Mouse (Mus musculus) activated CD4-positive, CD25-positive, alpha-beta regulatory T cell, adult 4 months (primary cell): ENCODE measurements around the gene Lmod1. TPM values are rescaled to one million over a fixed set of nuclear protein-coding genes. Genes with fewer than 3 reads are reported as not detected.

Experiments used
- ATAC-seq: one replicate; pipeline ENCODE4 v1.8.0; 2017
- polyA plus RNA-seq, 2 experiments: library from polyadenylated mRNA; unstranded; fragments of 100-300 nt; shearing (Covaris generic); gene quantifications; one replicate each; pipeline ENCODE4 v1.2.1; 2017

Lmod1 gene
- polyA plus RNA-seq, 2 experiments from 2014 or later, result not detected

- ATAC-seq, result no peak
These were observed 87.5 kb downstream of the Lmod1 start for GRCm38 (mm10) chr1:135412130-135412529.

- ATAC-seq, result no peak
These were observed 89.4 kb downstream of the Lmod1 start for GRCm38 (mm10) chr1:135413996-135414395.

Other genes with a start within 250 kb of the Lmod1 start
- gene Lgr6, start 219.5 kb upstream of the Lmod1 start, polyA plus RNA-seq, result not detected
- 100 to 1,000 TPM; 155 to 193 TPM for gene Ptpn7, start 192.1 kb upstream of the Lmod1 start, polyA plus RNA-seq
- 10 to 100 TPM; 10.3 to 10.6 TPM for gene Arl8a, start 178.0 kb upstream of the Lmod1 start, polyA plus RNA-seq
- not detected for gene Gpr37l1, start 157.1 kb upstream of the Lmod1 start, polyA plus RNA-seq
- not detected for gene Elf3, start 66.2 kb upstream of the Lmod1 start, polyA plus RNA-seq
- gene Rnpep, start 40.7 kb upstream of the Lmod1 start, polyA plus RNA-seq, result 10 to 100 TPM; 45.4 to 51.9 TPM
- gene Timm17a, start 11.0 kb upstream of the Lmod1 start, polyA plus RNA-seq, result 100 to 1,000 TPM; 181 to 212 TPM
- not detected for gene Shisa4, start 50.4 kb downstream of the Lmod1 start, polyA plus RNA-seq
- 10 to 100 TPM; 36.3 to 39.7 TPM for gene Ipo9, start 105.7 kb downstream of the Lmod1 start, polyA plus RNA-seq